7 mouse cellular contexts compared by ENCODE assay signal in genomic region chr2:30469009-30469408, GRCm38 (mm10). TPM values are rescaled to one million over a fixed set of nuclear protein-coding genes. Genes with fewer than 3 reads are reported as not detected.
DNase-seq lines count a peak whose midpoint lies in the region; ATAC-seq and TF ChIP-seq lines count a peak whose summit lies in the region.

No protein-coding gene starts in this region.

- peak overlapping the region; percentile 99 for H3K4me2 ChIP-seq in lung, embryonic 14.5 days
- H3K4me2 ChIP-seq in lung, postnatal 0 days (replicated peaks; ENCODE audit: low read depth, low read length) = no peak overlapping the region
- H3K4me2 ChIP-seq in forebrain, embryonic 16.5 days (ENCODE audit: low read length) = peak overlapping the region; percentile 100
- H3K4me2 ChIP-seq in stomach, embryonic 15.5 days = peak overlapping the region; percentile 89

- ATAC-seq in lung, embryonic 14.5 days (ENCODE audit: insufficient read depth) = no peak
- no peak for ATAC-seq in lung, postnatal 0 days
- ATAC-seq in forebrain, embryonic 16.5 days = no peak
- no peak for ATAC-seq in stomach, embryonic 15.5 days (ENCODE audit: insufficient read depth, low FRiP score, low read depth)
- ATAC-seq in megakaryocyte, adult 5-6 weeks (ENCODE audit: poor library complexity, severe bottlenecking) = no peak

- no peak for TF ChIP-seq EP300 in lung, postnatal 0 days (IDR thresholded peaks at IDR 0.05)

- peak overlapping the region; percentile 79; the same call in 1 of the 2 replicates for H3K9ac ChIP-seq in lung, embryonic 14.5 days
- H3K9ac ChIP-seq in lung, postnatal 0 days (replicated peaks; ENCODE audit: low read depth) = no peak overlapping the region
- H3K9ac ChIP-seq in forebrain, embryonic 16.5 days (replicated peaks; ENCODE audit: low read depth, low read length) = peak overlapping the region; percentile 87
- no peak overlapping the region for H3K9ac ChIP-seq in stomach, embryonic 15.5 days

- no peak overlapping the region for H3K27ac ChIP-seq in lung, embryonic 14.5 days (ENCODE audit: low read depth)
- H3K27ac ChIP-seq in lung, postnatal 0 days (ENCODE audit: low read length) = no peak overlapping the region
- no peak overlapping the region for H3K27ac ChIP-seq in forebrain, embryonic 16.5 days (ENCODE audit: low read length)
- H3K27ac ChIP-seq in limb, embryonic 10.5 days = peak overlapping the region; percentile 100
- no peak overlapping the region for H3K27ac ChIP-seq in stomach, embryonic 15.5 days

- H3K9me3 ChIP-seq in lung, embryonic 14.5 days (ENCODE audit: low read depth, low read length) = no peaks in the 10 kb centered on the region
- no peaks in the 10 kb centered on the region for H3K9me3 ChIP-seq in lung, postnatal 0 days (ENCODE audit: low read length)
- no peaks in the 10 kb centered on the region for H3K9me3 ChIP-seq in forebrain, embryonic 16.5 days (ENCODE audit: control insufficient read depth, low read length)
- H3K9me3 ChIP-seq in limb, embryonic 10.5 days (replicated peaks) = no peaks in the 10 kb centered on the region
- no peaks in the 10 kb centered on the region for H3K9me3 ChIP-seq in stomach, embryonic 15.5 days

- DNase-seq in lung, embryonic 14.5 days = no peak
- no peak for DNase-seq in lung, postnatal 0 days (ENCODE audit: low spot score)
- DNase-seq in limb, embryonic 10.5 days (ENCODE audit: low spot score) = no peak
- DNase-seq in adrenal gland, adult 18-20 months (ENCODE audit: low spot score in 2 of 2) = no peak

- H3K27me3 ChIP-seq in lung, embryonic 14.5 days (ENCODE audit: insufficient read depth, low read length) = no peaks in the 10 kb centered on the region
- no peaks in the 10 kb centered on the region for H3K27me3 ChIP-seq in lung, postnatal 0 days (replicated peaks; ENCODE audit: insufficient read depth, low read length)
- H3K27me3 ChIP-seq in forebrain, embryonic 16.5 days (replicated peaks; ENCODE audit: control insufficient read depth, insufficient read depth, low read length) = 0 out of 2 replicates have a peak, but pooled peaks cover 2% of the 10 kb centered on the region
- peaks cover 12% of the 10 kb centered on the region for H3K27me3 ChIP-seq in limb, embryonic 10.5 days (ENCODE audit: low read depth, poor library complexity, severe bottlenecking)
- no peaks in the 10 kb centered on the region for H3K27me3 ChIP-seq in stomach, embryonic 15.5 days (replicated peaks)

- H3K4me1 ChIP-seq in lung, embryonic 14.5 days (ENCODE audit: insufficient read depth) = peaks cover 19% of the 10 kb centered on the region
- no peaks in the 10 kb centered on the region; the same call in 1 of the 2 replicates for H3K4me1 ChIP-seq in lung, postnatal 0 days (ENCODE audit: insufficient read depth, low read depth, low read length)
- peaks cover 30% of the 10 kb centered on the region for H3K4me1 ChIP-seq in forebrain, embryonic 16.5 days (replicated peaks; ENCODE audit: control insufficient read depth, insufficient read depth, low read length)
- H3K4me1 ChIP-seq in limb, embryonic 10.5 days = peaks cover 69% of the 10 kb centered on the region
- H3K4me1 ChIP-seq in stomach, embryonic 15.5 days = peaks cover 24% of the 10 kb centered on the region

- no peak for TF ChIP-seq CTCF in lung, embryonic 14.5 days (IDR thresholded peaks at IDR 0.05; ENCODE audit: low read depth)
- TF ChIP-seq CTCF in lung, postnatal 0 days (IDR thresholded peaks at IDR 0.05) = no peak

- H3K36me3 ChIP-seq in lung, embryonic 14.5 days (ENCODE audit: insufficient read depth) = no peaks in the 10 kb centered on the region
- no peaks in the 10 kb centered on the region for H3K36me3 ChIP-seq in lung, postnatal 0 days (ENCODE audit: insufficient read depth, low read length)
- H3K36me3 ChIP-seq in forebrain, embryonic 16.5 days (ENCODE audit: control insufficient read depth, insufficient read depth) = no peaks in the 10 kb centered on the region
- no peaks in the 10 kb centered on the region for H3K36me3 ChIP-seq in limb, embryonic 10.5 days
- H3K36me3 ChIP-seq in stomach, embryonic 15.5 days = no peaks in the 10 kb centered on the region

- 55% methylated on average over 6 of the region's 6 CpGs for WGBS in lung, embryonic 14.5 days
- WGBS in lung, postnatal 0 days = 69% methylated on average over 6 of the region's 6 CpGs
- 49% methylated on average over 6 of the region's 6 CpGs for WGBS in forebrain, embryonic 16.5 days
- WGBS in limb, embryonic 10.5 days = 49% methylated on average over 6 of the region's 6 CpGs
- WGBS in stomach, embryonic 15.5 days = 63% methylated on average over 6 of the region's 6 CpGs

- no peak overlapping the region for H3K4me3 ChIP-seq in lung, embryonic 14.5 days (ENCODE audit: low read depth, low read length)
- H3K4me3 ChIP-seq in lung, postnatal 0 days (ENCODE audit: low read depth, low read length) = no peak overlapping the region
- no peak overlapping the region; the same call in 1 of the 2 replicates for H3K4me3 ChIP-seq in forebrain, embryonic 16.5 days (replicated peaks; ENCODE audit: low read length)
- peak overlapping the region; percentile 98 for H3K4me3 ChIP-seq in limb, embryonic 10.5 days
- peak overlapping the region; percentile 88 for H3K4me3 ChIP-seq in stomach, embryonic 15.5 days (replicated peaks)

RNA-seq across cellular contexts. Expression of gene Ier5l, which starts 5.0 kb away (rescaled TPM):
- polyA plus RNA-seq in lung, embryonic 14.5 days (2014; fragmentation: Nextera tagmentation; extraction: Ambion mirVana) = 4.7 and 4.9 TPM in 2 replicates
- polyA plus RNA-seq in lung, postnatal 0 days (2015; fragmentation: Nextera tagmentation; extraction: Ambion mirVana) = 3.6 and 4.0 TPM in 2 replicates
- 1.5 and 1.8 TPM in 2 replicates for polyA plus RNA-seq in forebrain, embryonic 16.5 days (2015; fragmentation: Nextera tagmentation; extraction: Ambion mirVana)
- 2.2 and 2.9 TPM in 2 replicates for polyA plus RNA-seq in limb, embryonic 10.5 days (2016; fragmentation: Nextera tagmentation; extraction: Ambion mirVana)
- polyA plus RNA-seq in stomach, embryonic 15.5 days (2015; fragmentation: Nextera tagmentation; extraction: Ambion mirVana) = 3.2 and 3.3 TPM in 2 replicates
- total RNA-seq in megakaryocyte, adult 5-6 weeks (2015) = 0.18 and 0.40 TPM in 2 replicates
- 0.99 and 1.1 TPM in 2 replicates for total RNA-seq in megakaryocyte, adult 5-6 weeks (2017)
- total RNA-seq in adrenal gland, adult 18-20 months (2021) = 1 to 10 TPM; 3.1 to 5.1 TPM

RNA-seq across cellular contexts. Expression of gene Ptpa, which starts 53.2 kb away (rescaled TPM):
- polyA plus RNA-seq in lung, embryonic 14.5 days (2014; fragmentation: Nextera tagmentation; extraction: Ambion mirVana) = 85.7 and 95.5 TPM in 2 replicates
- polyA plus RNA-seq in lung, postnatal 0 days (2015; fragmentation: Nextera tagmentation; extraction: Ambion mirVana) = 88.0 and 93.3 TPM in 2 replicates
- 146 and 163 TPM in 2 replicates for polyA plus RNA-seq in forebrain, embryonic 16.5 days (2015; fragmentation: Nextera tagmentation; extraction: Ambion mirVana)
- 172 and 177 TPM in 2 replicates for polyA plus RNA-seq in limb, embryonic 10.5 days (2016; fragmentation: Nextera tagmentation; extraction: Ambion mirVana)
- polyA plus RNA-seq in stomach, embryonic 15.5 days (2015; fragmentation: Nextera tagmentation; extraction: Ambion mirVana) = 128 and 137 TPM in 2 replicates
- total RNA-seq in megakaryocyte, adult 5-6 weeks (2015) = 68.9 and 69.0 TPM in 2 replicates
- total RNA-seq in megakaryocyte, adult 5-6 weeks (2017) = 44.3 and 45.9 TPM in 2 replicates
- total RNA-seq in adrenal gland, adult 18-20 months (2021) = 100 to 1,000 TPM; 134 to 138 TPM

RNA-seq across cellular contexts. Expression of gene Crat, which starts 53.4 kb away (rescaled TPM):
- polyA plus RNA-seq in lung, embryonic 14.5 days (2014; fragmentation: Nextera tagmentation; extraction: Ambion mirVana) = 28.0 and 30.3 TPM in 2 replicates
- 36.5 and 37.4 TPM in 2 replicates for polyA plus RNA-seq in lung, postnatal 0 days (2015; fragmentation: Nextera tagmentation; extraction: Ambion mirVana)
- 21.3 and 21.4 TPM in 2 replicates for polyA plus RNA-seq in forebrain, embryonic 16.5 days (2015; fragmentation: Nextera tagmentation; extraction: Ambion mirVana)
- polyA plus RNA-seq in limb, embryonic 10.5 days (2016; fragmentation: Nextera tagmentation; extraction: Ambion mirVana) = 21.9 and 22.9 TPM in 2 replicates
- polyA plus RNA-seq in stomach, embryonic 15.5 days (2015; fragmentation: Nextera tagmentation; extraction: Ambion mirVana) = 22.2 and 24.2 TPM in 2 replicates
- 26.2 and 29.6 TPM in 2 replicates for total RNA-seq in megakaryocyte, adult 5-6 weeks (2015)
- total RNA-seq in megakaryocyte, adult 5-6 weeks (2017) = 13.9 and 14.2 TPM in 2 replicates
- 100 to 1,000 TPM; 175 to 243 TPM for total RNA-seq in adrenal gland, adult 18-20 months (2021)

Comparison
In these comparisons a context has a peak if more than half of its experiments do, and no peak if none do; other contexts are left out.
1. H3K9ac ChIP-seq: peak in lung, embryonic 14.5 days (single experiment) and forebrain, embryonic 16.5 days (single experiment); none in lung, postnatal 0 days (single experiment) and stomach, embryonic 15.5 days (single experiment).
2. H3K4me3 ChIP-seq: peak in limb, embryonic 10.5 days (single experiment) and stomach, embryonic 15.5 days (single experiment); none in lung, embryonic 14.5 days (single experiment), lung, postnatal 0 days (single experiment) and forebrain, embryonic 16.5 days (single experiment).